Mouse (Mus musculus): ENCODE data around the gene Sim2. TPM values are rescaled to one million over a fixed set of nuclear protein-coding genes. Genes with fewer than 3 reads are reported as not detected.

Sim2 gene
- polyA plus RNA-seq, 2 experiments = 0.02 TPM; not detected in 1

GRCm38 (mm10) chr16:94118394-94118793 lies 33.7 kb downstream of the Sim2 start:
- no peaks in the 10 kb centered on the region for H3K9me3 ChIP-seq (ENCODE audit: control insufficient read depth, low read length)
- TF ChIP-seq CTCF (IDR thresholded peaks at IDR 0.05; ENCODE audit: low read depth) (no peak), EP300 (IDR thresholded peaks at IDR 0.05; ENCODE audit: low read depth) (no peak)
- H3K4me3 ChIP-seq (ENCODE audit: insufficient read depth in 1 of 2, low read depth in 2 of 2, low read length in 2 of 2) = no peak overlapping the region
- ATAC-seq (ENCODE audit: insufficient read depth) = no peak
- no peak overlapping the region for H3K9ac ChIP-seq (replicated peaks)
- no peaks in the 10 kb centered on the region for H3K36me3 ChIP-seq (replicated peaks; ENCODE audit: control insufficient read depth, insufficient read depth, low read depth)
- no peaks in the 10 kb centered on the region; the same call in none of the 2 replicates for H3K27me3 ChIP-seq (ENCODE audit: control insufficient read depth, insufficient read depth, low read length)
- H3K27ac ChIP-seq = no peak overlapping the region
- DNase-seq (ENCODE audit: low read depth in 3 of 3, low spot score in 3 of 3) = no peak
- H3K4me2 ChIP-seq (ENCODE audit: low read depth) = no peak overlapping the region
- H3K4me1 ChIP-seq (replicated peaks; ENCODE audit: control insufficient read depth in 2 of 2, insufficient read depth in 2 of 2, low read length in 1 of 2) = no peaks in the 10 kb centered on the region
- 64% methylated on average over 1 of the region's 1 CpGs for WGBS (ENCODE audit: insufficient replicate concordance)

GRCm38 (mm10) chr16:94122347-94122746 lies 37.6 kb downstream of the Sim2 start:
- H3K4me1 ChIP-seq (replicated peaks; ENCODE audit: control insufficient read depth in 2 of 2, insufficient read depth in 2 of 2, low read length in 1 of 2) = no peaks in the 10 kb centered on the region
- no peak overlapping the region for H3K9ac ChIP-seq (replicated peaks)
- WGBS (ENCODE audit: insufficient replicate concordance) = 41% methylated on average over 3 of the region's 3 CpGs
- DNase-seq (ENCODE audit: low read depth in 3 of 3, low spot score in 3 of 3) (no peak), ATAC-seq (ENCODE audit: insufficient read depth) (no peak)
- H3K4me2 ChIP-seq (ENCODE audit: low read depth) = no peak overlapping the region
- peaks cover 30% of the 10 kb centered on the region for H3K27me3 ChIP-seq (ENCODE audit: control insufficient read depth, insufficient read depth, low read length)
- H3K4me3 ChIP-seq (ENCODE audit: insufficient read depth in 1 of 2, low read depth in 2 of 2, low read length in 2 of 2) = no peak overlapping the region
- H3K27ac ChIP-seq = no peak overlapping the region
- TF ChIP-seq EP300 (IDR thresholded peaks at IDR 0.05; ENCODE audit: low read depth) = no peak
- no peak for TF ChIP-seq CTCF (IDR thresholded peaks at IDR 0.05; ENCODE audit: low read depth)
- H3K9me3 ChIP-seq (ENCODE audit: control insufficient read depth, low read length) = no peaks in the 10 kb centered on the region
- H3K36me3 ChIP-seq (replicated peaks; ENCODE audit: control insufficient read depth, insufficient read depth, low read depth) = no peaks in the 10 kb centered on the region

GRCm38 (mm10) chr16:94123247-94123646 lies 38.5 kb downstream of the Sim2 start:
- no peak for DNase-seq (ENCODE audit: low read depth in 3 of 3, low spot score in 3 of 3)

GRCm38 (mm10) chr16:94125172-94125981 lies 40.6 kb downstream of the Sim2 start:
- 2% methylated on average over 76 of the region's 83 CpGs for WGBS (ENCODE audit: insufficient replicate concordance)
- Histone ChIP-seq H3K27ac (no peak overlapping the region), H3K9ac (replicated peaks) (no peak overlapping the region), H3K36me3 (replicated peaks; ENCODE audit: control insufficient read depth, insufficient read depth, low read depth) (no peaks in the 10 kb centered on the region), H3K27me3 (ENCODE audit: control insufficient read depth, insufficient read depth, low read length) (peaks cover 30% of the 10 kb centered on the region), H3K9me3 (ENCODE audit: control insufficient read depth, low read length) (no peaks in the 10 kb centered on the region), H3K4me1 (replicated peaks; ENCODE audit: control insufficient read depth in 2 of 2, insufficient read depth in 2 of 2, low read length in 1 of 2) (no peaks in the 10 kb centered on the region), H3K4me3 (ENCODE audit: insufficient read depth in 1 of 2, low read depth in 2 of 2, low read length in 2 of 2) (no peak overlapping the region), H3K4me2 (ENCODE audit: low read depth) (no peak overlapping the region; the same call in 1 of the 2 replicates)
- ATAC-seq (ENCODE audit: insufficient read depth) = no peak
- no peak for DNase-seq (ENCODE audit: low read depth in 3 of 3, low spot score in 3 of 3)
- no peak for TF ChIP-seq EP300 (IDR thresholded peaks at IDR 0.05; ENCODE audit: low read depth)
- no peak for TF ChIP-seq CTCF (IDR thresholded peaks at IDR 0.05; ENCODE audit: low read depth)

More at GRCm38 (mm10) chr16:94123247-94123646, 38.5 kb downstream of the Sim2 start:
- ATAC-seq (ENCODE audit: insufficient read depth) = no peak
- TF ChIP-seq EP300 (IDR thresholded peaks at IDR 0.05; ENCODE audit: low read depth) = no peak
- no peak for TF ChIP-seq CTCF (IDR thresholded peaks at IDR 0.05; ENCODE audit: low read depth)
- Histone ChIP-seq H3K4me2 (ENCODE audit: low read depth) (no peak overlapping the region), H3K27ac (no peak overlapping the region), H3K36me3 (replicated peaks; ENCODE audit: control insufficient read depth, insufficient read depth, low read depth) (no peaks in the 10 kb centered on the region), H3K9ac (replicated peaks) (no peak overlapping the region), H3K4me3 (ENCODE audit: insufficient read depth in 1 of 2, low read depth in 2 of 2, low read length in 2 of 2) (no peak overlapping the region), H3K4me1 (replicated peaks; ENCODE audit: control insufficient read depth in 2 of 2, insufficient read depth in 2 of 2, low read length in 1 of 2) (no peaks in the 10 kb centered on the region), H3K27me3 (ENCODE audit: control insufficient read depth, insufficient read depth, low read length) (peaks cover 30% of the 10 kb centered on the region), H3K9me3 (ENCODE audit: control insufficient read depth, low read length) (no peaks in the 10 kb centered on the region)
- WGBS (ENCODE audit: insufficient replicate concordance) = 57% methylated on average over 11 of the region's 11 CpGs

GRCm38 (mm10) chr16:94126200-94126599 lies 41.5 kb downstream of the Sim2 start:
- ATAC-seq (ENCODE audit: insufficient read depth) = no peak
- H3K4me3 ChIP-seq (ENCODE audit: insufficient read depth in 1 of 2, low read depth in 2 of 2, low read length in 2 of 2) = no peak overlapping the region
- 38% methylated on average over 9 of the region's 9 CpGs for WGBS (ENCODE audit: insufficient replicate concordance)

More at GRCm38 (mm10) chr16:94126200-94126599, 41.5 kb downstream of the Sim2 start:
- H3K4me1 ChIP-seq (replicated peaks; ENCODE audit: control insufficient read depth in 2 of 2, insufficient read depth in 2 of 2, low read length in 1 of 2) = no peaks in the 10 kb centered on the region
- no peak for DNase-seq (ENCODE audit: low read depth in 3 of 3, low spot score in 3 of 3)
- H3K4me2 ChIP-seq (ENCODE audit: low read depth) = no peak overlapping the region
- TF ChIP-seq CTCF (IDR thresholded peaks at IDR 0.05; ENCODE audit: low read depth) = no peak
- H3K27ac ChIP-seq = no peak overlapping the region
- no peak overlapping the region for H3K9ac ChIP-seq (replicated peaks)
- no peaks in the 10 kb centered on the region for H3K9me3 ChIP-seq (ENCODE audit: control insufficient read depth, low read length)
- H3K36me3 ChIP-seq (replicated peaks; ENCODE audit: control insufficient read depth, insufficient read depth, low read depth) = no peaks in the 10 kb centered on the region
- H3K27me3 ChIP-seq (ENCODE audit: control insufficient read depth, insufficient read depth, low read length) = peaks cover 30% of the 10 kb centered on the region

Measured in liver, embryonic 14.5 days (tissue).